Mouse (Mus musculus) C2C12 (cell line): ENCODE measurements around the gene Gpm6a.

Source experiments
- CEBPB ChIP-seq: IDR thresholded peaks from one replicate; pipeline ENCODE4 v1.6.1; 2011; ENCODE audit warnings: low read depth, mild to moderate bottlenecking, control low read depth, moderate library complexity
- CTCF ChIP-seq: IDR thresholded peaks from one replicate; pipeline ENCODE4 v1.5.1; 2011; ENCODE audit not compliant: control insufficient read depth, insufficient read depth, insufficient read length
- MYOD1 ChIP-seq: IDR thresholded peaks from one replicate; pipeline ENCODE4 v1.6.1; 2011; ENCODE audit warnings: low read depth; ENCODE audit not compliant: control insufficient read depth, insufficient read length

- TF ChIP-seq CTCF (no peak), MYOD1 (no peak), CEBPB (no peak)
Measured at GRCm38 (mm10) chr8:54956787-54957186, 2.1 kb downstream of the Gpm6a start.
